In the genomic region with DNA sequence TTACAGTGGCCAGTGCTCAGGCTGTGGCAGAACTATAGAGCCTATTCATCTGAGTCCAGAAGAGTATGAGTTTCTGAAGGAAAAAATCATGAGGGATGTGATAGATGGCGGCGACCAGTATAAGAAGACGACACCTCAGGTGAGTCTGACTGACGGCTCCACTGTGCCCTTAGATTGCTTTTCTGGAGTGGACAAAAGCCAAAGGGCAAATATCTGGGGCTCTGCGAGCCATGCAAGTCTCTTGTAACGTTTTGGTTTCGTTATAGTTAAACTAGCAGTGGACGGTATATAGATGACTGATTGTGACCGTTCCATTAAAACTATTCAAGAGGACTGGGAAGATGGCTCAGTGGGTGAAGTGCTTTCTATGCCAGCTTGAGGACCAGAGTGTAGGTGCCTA, we compare ENCODE assay signal across 28 mouse cellular contexts. TPM values are rescaled to one million over a fixed set of nuclear protein-coding genes. Genes with fewer than 3 reads are reported as not detected.
DNase-seq lines count a peak whose midpoint lies in the region; ATAC-seq and TF ChIP-seq lines count a peak whose summit lies in the region.
"Had no signal": no experiment of that assay in that cellular context is flagged by ENCODE, and none has a peak within 500 bp of the region (broad histone marks: within the 10 kb centered on the region; RNA-seq: fewer than 3 reads in every experiment).

No protein-coding gene starts in this region.

- H3K4me2 ChIP-seq in kidney, embryonic 15.5 days: no peak overlapping the region
- H3K4me2 ChIP-seq in kidney, postnatal 0 days (ENCODE audit: low read length): no peak overlapping the region
- H3K4me2 ChIP-seq: embryonic facial prominence, embryonic 13.5 days; forebrain, embryonic 12.5 days; heart, embryonic 12.5 days; heart, embryonic 15.5 days; hindbrain, embryonic 14.5 days had no signal

- intact Hi-C loops in heart, postnatal 14 days (cut with DNase I): loop anchor here (10.0 kb wide), 1 partner anchor 526 kb away; a partner anchor contains a TSS

- no peaks in the 10 kb centered on the region for H3K4me1 ChIP-seq in kidney, adult 2 months (ENCODE audit: control insufficient read depth, insufficient read depth, low read length)
- H3K4me1 ChIP-seq in kidney, embryonic 15.5 days: peaks cover 6% of the 10 kb centered on the region; the same call in 1 of the 2 replicates
- no peaks in the 10 kb centered on the region for H3K4me1 ChIP-seq in kidney, postnatal 0 days (replicated peaks; ENCODE audit: insufficient read depth, low read length)
- H3K4me1 ChIP-seq: heart, embryonic 12.5 days had no signal

- no peak overlapping the region for H3K9ac ChIP-seq in kidney, embryonic 15.5 days
- H3K9ac ChIP-seq in kidney, postnatal 0 days (ENCODE audit: low read depth, low read length): no peak overlapping the region
- H3K9ac ChIP-seq: embryonic facial prominence, embryonic 13.5 days; forebrain, embryonic 12.5 days; heart, embryonic 12.5 days; heart, embryonic 15.5 days; hindbrain, embryonic 14.5 days had no signal

- 44% methylated on average over 9 of the region's 9 CpGs for WGBS in kidney, adult 2 months
- WGBS in kidney, embryonic 15.5 days: 85% methylated on average over 9 of the region's 9 CpGs
- 75% methylated on average over 9 of the region's 9 CpGs for WGBS in kidney, postnatal 0 days

- TF ChIP-seq CTCF in kidney, adult 2 months (conservative IDR thresholded peaks at IDR 0.05; ENCODE audit: insufficient read depth, insufficient read length, low read depth, low read length): no peak
- no peak for TF ChIP-seq CTCF in kidney, postnatal 0 days (IDR thresholded peaks at IDR 0.05; ENCODE audit: low read depth)

- no peak overlapping the region for H3K27ac ChIP-seq in kidney, adult 2 months (ENCODE audit: insufficient read depth, low read depth, low read length)
- no peak overlapping the region for H3K27ac ChIP-seq in kidney, embryonic 15.5 days
- H3K27ac ChIP-seq in kidney, postnatal 0 days: no peak overlapping the region
- H3K27ac ChIP-seq: embryonic facial prominence, embryonic 10.5 days; embryonic facial prominence, embryonic 13.5 days; forebrain, embryonic 12.5 days; gastrocnemius, adult 2 months; heart, embryonic 15.5 days; hindbrain, embryonic 14.5 days; hindbrain, postnatal 0 days had no signal

- ATAC-seq in kidney, embryonic 15.5 days (replicated peaks; ENCODE audit: low FRiP score): no peak
- ATAC-seq in kidney, postnatal 0 days (replicated peaks; ENCODE audit: low FRiP score, low read depth): 0 out of 2 replicates have a peak, but pooled peaks have one; percentile 22
- ATAC-seq: activated CD4-positive, CD25-positive, alpha-beta regulatory T cell, adult 4 months; forebrain, embryonic 16.5 days; hindbrain, postnatal 0 days had no signal

- peak; percentile 64 for DNase-seq in heart, adult 11 months
- DNase-seq in heart, postnatal 14 days: no peak
- DNase-seq in kidney, adult 2 months: peak; percentile 68
- no peak for DNase-seq in kidney, postnatal 0 days (ENCODE audit: low spot score)
- no peak for DNase-seq in frontal cortex, adult 2 months (ENCODE audit: extremely low spot score in 1 of 2, low spot score in 1 of 2)
- DNase-seq: adrenal gland, adult 8-10 months; adrenal gland, postnatal 25 days; cerebellum, adult 11-12 months; cerebellum, adult 8-10 months; cerebellum, postnatal 10 days; cerebellum, postnatal 36 days; embryo, embryonic 11 days; gastrocnemius, adult 2 months; gastrocnemius, postnatal 14 days; heart, adult 18-20 months; heart, postnatal 10 days; heart, postnatal 4 days had no signal

- no peak for TF ChIP-seq POLR2A in kidney, adult 2 months (IDR thresholded peaks at IDR 0.05; ENCODE audit: low read depth, low read length)

- H3K9me3 ChIP-seq in kidney, embryonic 15.5 days (replicated peaks): no peaks in the 10 kb centered on the region
- H3K9me3 ChIP-seq in kidney, postnatal 0 days (replicated peaks; ENCODE audit: low read length): no peaks in the 10 kb centered on the region
- H3K9me3 ChIP-seq: forebrain, embryonic 12.5 days; heart, embryonic 12.5 days; heart, embryonic 15.5 days had no signal

- H3K4me3 ChIP-seq in kidney, adult 2 months (ENCODE audit: insufficient read depth, low read depth, low read length): no peak overlapping the region
- no peak overlapping the region for H3K4me3 ChIP-seq in kidney, embryonic 15.5 days (replicated peaks)
- no peak overlapping the region for H3K4me3 ChIP-seq in kidney, postnatal 0 days (replicated peaks; ENCODE audit: low read depth, low read length)
- H3K4me3 ChIP-seq: embryonic facial prominence, embryonic 10.5 days; embryonic facial prominence, embryonic 13.5 days; erythroblast, embryonic 14.5 days; forebrain, embryonic 12.5 days; gastrocnemius, adult 2 months; heart, embryonic 12.5 days; heart, embryonic 15.5 days had no signal

- no peaks in the 10 kb centered on the region for H3K36me3 ChIP-seq in kidney, adult 2 months (ENCODE audit: control insufficient read depth, insufficient read depth, low read length)
- H3K36me3 ChIP-seq in kidney, embryonic 15.5 days: peaks cover 15% of the 10 kb centered on the region
- H3K36me3 ChIP-seq in kidney, postnatal 0 days (ENCODE audit: insufficient read depth, low read length): peaks cover 16% of the 10 kb centered on the region; the same call in 1 of the 2 replicates
- H3K36me3 ChIP-seq: heart, embryonic 15.5 days had no signal

- H3K27me3 ChIP-seq in kidney, adult 2 months (replicated peaks; ENCODE audit: control insufficient read depth, insufficient read depth, low read length): no peaks in the 10 kb centered on the region
- H3K27me3 ChIP-seq in kidney, embryonic 15.5 days: no peaks in the 10 kb centered on the region
- no peaks in the 10 kb centered on the region for H3K27me3 ChIP-seq in kidney, postnatal 0 days (ENCODE audit: insufficient read depth, low read length)
- H3K27me3 ChIP-seq: embryonic facial prominence, embryonic 13.5 days; forebrain, embryonic 12.5 days; heart, embryonic 12.5 days; heart, embryonic 15.5 days had no signal

RNA-seq across cellular contexts. Expression of a gene that starts 5.9 kb away (rescaled TPM):
- 1 to 10 TPM; 8.3 to 8.9 TPM for total RNA-seq in heart, postnatal 14 days (2021)
- 1.9 and 3.0 TPM in 2 replicates for polyA plus RNA-seq in kidney, adult 2 months (2012; rRNA removed)
- 15.3 and 16.2 TPM in 2 replicates for polyA plus RNA-seq in kidney, embryonic 15.5 days (2015; fragmentation: Nextera tagmentation; extraction: Ambion mirVana)
- 12.9 TPM in 2 replicates for polyA plus RNA-seq in kidney, postnatal 0 days (2015; fragmentation: Nextera tagmentation; extraction: Ambion mirVana)
- polyA plus RNA-seq in frontal cortex, adult 2 months (2012; rRNA removed): 10.2 and 11.9 TPM in 2 replicates

RNA-seq across cellular contexts. Expression of a gene that starts 9.4 kb away (rescaled TPM):
- 1 to 10 TPM; 8.2 to 9.2 TPM for total RNA-seq in heart, postnatal 14 days (2021)
- polyA plus RNA-seq in kidney, adult 2 months (2012; rRNA removed): 12.5 and 13.2 TPM in 2 replicates
- polyA plus RNA-seq in kidney, embryonic 15.5 days (2015; fragmentation: Nextera tagmentation; extraction: Ambion mirVana): 15.9 and 16.5 TPM in 2 replicates
- polyA plus RNA-seq in kidney, postnatal 0 days (2015; fragmentation: Nextera tagmentation; extraction: Ambion mirVana): 15.0 and 18.1 TPM in 2 replicates
- polyA plus RNA-seq in frontal cortex, adult 2 months (2012; rRNA removed): 6.5 and 7.0 TPM in 2 replicates

Comparison
In these comparisons a context has a peak if more than half of its experiments do, and no peak if none do; other contexts are left out.
1. DNase-seq: peak in heart, adult 11 months (single experiment) and kidney, adult 2 months (single experiment); none in heart, postnatal 14 days (0 of 2), kidney, postnatal 0 days (single experiment) and frontal cortex, adult 2 months (0 of 2).